Mouse (Mus musculus): Measurements from ENCODE around the gene Tekt4.

Tekt4 gene

GRCm38 (mm10) chr17:25454272-25454671 lies at the start of gene Tekt4:
TSS of gene Tekt4 (plus strand) at chr17:25454615.
- DNase-seq (ENCODE audit: low read depth, low spot score): no peak

GRCm38 (mm10) chr17:25405224-25405895 lies 49.1 kb upstream of the Tekt4 start:
- no peak for DNase-seq (ENCODE audit: low read depth, low spot score)

GRCm38 (mm10) chr17:25406011-25406441 lies 48.4 kb upstream of the Tekt4 start:
- DNase-seq (ENCODE audit: low read depth, low spot score): no peak

DNA sequence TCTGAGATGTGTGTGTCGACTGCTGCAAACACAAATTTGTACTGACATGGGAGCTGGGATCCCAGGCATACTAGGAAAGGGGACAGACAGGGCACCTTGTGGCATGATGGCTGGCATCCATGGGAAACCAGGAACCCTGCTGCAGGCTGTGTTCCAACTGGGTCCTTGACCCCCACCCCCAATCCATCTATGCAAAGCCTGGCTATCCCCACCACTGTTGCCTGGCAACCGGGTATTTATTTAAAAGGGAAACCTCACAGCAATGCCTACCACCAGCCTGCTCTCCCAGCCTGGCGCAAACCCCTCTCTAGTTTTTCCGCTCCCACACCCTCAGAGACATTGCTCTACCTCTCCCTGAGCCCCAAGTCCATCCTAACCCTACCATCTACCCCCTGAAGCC lies 47.1 kb upstream of the Tekt4 start:
- DNase-seq (ENCODE audit: low read depth, low spot score): no peak

DNA sequence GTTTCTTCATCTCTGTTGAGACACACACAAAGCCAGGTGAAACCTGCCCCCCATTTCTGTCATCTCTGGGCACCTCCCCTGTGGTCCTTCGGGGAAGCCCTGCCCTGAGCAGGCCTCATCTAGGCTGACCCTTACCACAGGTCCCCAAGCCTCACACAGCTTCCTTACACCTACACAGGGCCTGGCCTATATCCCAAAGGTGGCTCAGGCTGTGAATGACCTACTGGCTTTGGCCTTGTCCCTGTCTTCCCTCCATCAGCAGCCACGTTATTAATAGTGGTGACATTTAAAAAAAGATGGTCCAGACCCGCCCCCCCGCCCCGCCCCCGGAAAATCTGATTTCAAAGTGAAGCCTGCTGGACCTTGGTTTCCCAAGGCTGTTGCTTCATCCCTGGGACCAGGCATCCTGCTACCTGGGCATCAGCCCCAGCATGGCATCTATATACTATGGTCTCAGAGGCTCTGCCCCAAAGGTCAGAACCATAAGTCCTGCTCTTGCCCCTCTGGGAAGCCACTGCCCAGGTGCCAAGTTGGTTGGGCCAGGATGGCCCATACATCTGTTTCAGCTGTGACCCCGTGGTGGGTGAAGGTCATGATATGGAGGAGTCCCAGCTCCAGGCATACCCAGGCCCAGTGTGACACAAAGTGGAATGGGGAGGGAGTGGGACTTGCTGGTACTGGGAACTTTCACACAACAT lies 46.0 kb upstream of the Tekt4 start:
- DNase-seq (ENCODE audit: low read depth, low spot score): no peak

DNA sequence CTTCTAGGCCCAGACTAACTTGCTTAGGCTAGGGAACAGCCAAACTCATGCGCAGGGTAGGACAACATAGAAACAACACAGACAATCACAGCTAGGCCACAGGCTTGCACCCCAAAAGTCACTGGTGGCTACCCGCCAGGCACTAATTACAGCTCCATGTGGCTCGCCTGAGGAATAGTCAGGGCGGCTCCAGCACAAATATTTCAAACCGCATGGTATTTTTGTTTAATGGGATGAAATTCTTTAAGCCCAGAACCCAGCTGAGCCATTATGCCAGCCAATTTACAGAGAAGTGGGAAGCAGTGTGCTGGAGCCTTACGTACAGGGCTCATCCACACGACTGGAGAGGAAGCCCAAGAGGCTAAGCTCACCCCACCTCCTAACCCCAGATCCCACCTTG lies 44.8 kb upstream of the Tekt4 start:
- DNase-seq (ENCODE audit: low read depth, low spot score): no peak

DNA sequence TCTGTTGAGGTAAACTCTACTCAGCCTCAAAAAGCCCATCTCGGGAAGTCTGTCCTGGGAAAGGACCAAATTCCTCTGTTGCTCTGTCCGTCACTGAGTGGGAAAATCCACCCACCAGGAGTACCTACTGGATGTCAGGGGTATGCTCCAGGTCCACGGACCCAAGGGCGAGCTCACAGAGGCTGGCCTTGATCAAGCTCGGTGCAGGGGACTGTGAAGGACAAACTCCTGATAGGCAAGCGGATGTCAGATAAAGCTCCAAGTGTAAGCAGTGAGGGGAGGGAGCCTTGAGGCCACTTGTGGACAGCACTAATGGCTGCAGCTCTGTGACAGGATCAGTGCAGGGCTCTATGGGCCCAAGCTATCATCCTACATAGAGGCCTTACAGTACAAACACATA lies 44.2 kb upstream of the Tekt4 start:
- DNase-seq (ENCODE audit: low read depth, low spot score): no peak

- no peak for DNase-seq (ENCODE audit: low read depth, low spot score)
These were observed 43.6 kb upstream of the Tekt4 start for GRCm38 (mm10) chr17:25410786-25411185.

- no peak for DNase-seq (ENCODE audit: low read depth, low spot score)
These were observed 43.2 kb upstream of the Tekt4 start for GRCm38 (mm10) chr17:25411251-25411650.

DNA sequence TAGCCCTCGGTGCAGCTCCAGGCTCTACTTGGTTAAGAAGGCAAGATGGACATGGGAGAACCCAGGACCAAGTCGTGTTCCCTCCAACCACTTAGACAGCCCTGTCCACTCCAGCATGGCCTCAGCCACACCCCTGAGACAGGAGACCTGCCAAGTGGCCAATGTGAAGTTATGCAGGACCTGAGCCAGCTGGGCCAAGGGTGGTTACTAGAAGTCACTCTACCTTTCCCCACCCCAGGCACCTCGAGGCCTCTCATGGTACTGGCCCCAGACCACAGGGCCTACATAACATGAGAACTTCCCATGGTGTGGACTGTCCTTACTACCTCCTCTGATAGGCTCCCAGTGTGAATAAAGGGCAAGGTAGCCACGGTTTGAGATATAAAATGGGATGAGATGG lies 40.2 kb upstream of the Tekt4 start:
- DNase-seq (ENCODE audit: low read depth, low spot score): no peak

DNA sequence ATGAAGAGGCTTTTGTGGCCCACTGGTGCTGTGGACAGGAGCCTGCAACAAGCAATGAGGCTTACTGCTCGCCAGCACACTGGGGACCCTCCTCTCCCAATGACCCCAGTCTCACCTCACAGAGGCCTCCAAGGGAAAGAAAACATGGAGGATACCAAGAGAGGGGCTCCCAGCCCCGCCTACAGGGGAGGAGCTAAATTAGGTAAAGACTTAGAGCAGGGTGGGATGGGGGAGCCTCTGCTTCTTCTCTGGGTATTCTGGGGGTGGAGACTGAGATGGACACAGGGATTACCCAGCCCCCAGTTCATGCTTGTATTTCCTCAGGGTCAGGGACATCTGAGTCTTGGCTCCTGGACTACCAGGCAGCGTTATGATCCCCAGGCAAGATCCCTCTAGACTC lies 39.5 kb upstream of the Tekt4 start:
- no peak for DNase-seq (ENCODE audit: low read depth, low spot score)

DNA sequence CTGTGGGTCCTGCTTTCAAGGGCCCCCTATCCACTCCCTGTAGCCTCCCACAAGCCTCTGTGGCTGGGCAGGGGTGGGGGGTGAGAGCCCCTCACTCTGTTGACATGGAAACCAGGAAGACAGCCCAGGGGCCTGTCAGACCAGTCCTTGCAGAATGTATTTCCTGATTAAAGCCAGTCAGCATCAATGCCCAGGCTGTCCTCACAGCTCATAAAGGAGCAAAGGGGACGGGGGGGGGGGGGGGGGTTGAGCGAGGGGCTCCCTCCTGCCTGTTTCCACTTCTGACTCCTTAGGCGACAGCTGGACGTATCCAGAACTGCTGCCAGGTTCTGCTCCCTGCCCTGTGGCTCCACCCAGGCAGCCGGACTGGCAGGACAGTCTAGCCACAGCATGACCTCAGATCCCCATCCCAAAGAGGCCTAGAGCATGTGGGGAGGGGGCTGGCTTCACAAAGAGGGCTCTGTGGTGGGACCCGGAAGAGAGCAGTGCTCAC lies 38.9 kb upstream of the Tekt4 start:
- no peak for DNase-seq (ENCODE audit: low read depth, low spot score)

- DNase-seq (ENCODE audit: low read depth, low spot score): no peak
These were observed 38.2 kb upstream of the Tekt4 start for GRCm38 (mm10) chr17:25416219-25416618.

DNA sequence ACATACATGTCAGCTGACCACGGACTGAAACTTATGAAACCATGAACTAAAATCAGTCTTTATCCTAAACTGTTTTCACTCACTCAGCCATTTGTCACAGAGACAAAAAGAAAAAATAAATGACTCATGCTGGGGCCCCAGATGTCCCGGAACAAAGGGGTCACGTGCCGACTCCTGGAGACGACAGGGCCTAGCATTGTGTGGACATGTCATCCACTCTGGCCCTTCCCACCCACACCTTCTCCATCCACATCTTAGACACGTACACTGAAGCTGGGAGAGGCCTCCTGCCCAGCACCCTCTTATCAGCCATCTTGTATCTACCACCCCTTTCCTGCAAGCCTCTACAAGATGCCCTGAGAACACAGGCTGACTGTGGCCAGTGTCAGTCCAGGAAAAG lies 36.4 kb upstream of the Tekt4 start:
- DNase-seq (ENCODE audit: low read depth, low spot score): no peak

GRCm38 (mm10) chr17:25418926-25419325 lies 35.5 kb upstream of the Tekt4 start:
- DNase-seq (ENCODE audit: low read depth, low spot score): no peak

GRCm38 (mm10) chr17:25420998-25421397 lies 33.4 kb upstream of the Tekt4 start:
- no peak for DNase-seq (ENCODE audit: low read depth, low spot score)

- no peak for DNase-seq (ENCODE audit: low read depth, low spot score)
These were observed 29.8 kb upstream of the Tekt4 start for GRCm38 (mm10) chr17:25424526-25425080.

GRCm38 (mm10) chr17:25425996-25426395 lies 28.4 kb upstream of the Tekt4 start:
- no peak for DNase-seq (ENCODE audit: low read depth, low spot score)

DNA sequence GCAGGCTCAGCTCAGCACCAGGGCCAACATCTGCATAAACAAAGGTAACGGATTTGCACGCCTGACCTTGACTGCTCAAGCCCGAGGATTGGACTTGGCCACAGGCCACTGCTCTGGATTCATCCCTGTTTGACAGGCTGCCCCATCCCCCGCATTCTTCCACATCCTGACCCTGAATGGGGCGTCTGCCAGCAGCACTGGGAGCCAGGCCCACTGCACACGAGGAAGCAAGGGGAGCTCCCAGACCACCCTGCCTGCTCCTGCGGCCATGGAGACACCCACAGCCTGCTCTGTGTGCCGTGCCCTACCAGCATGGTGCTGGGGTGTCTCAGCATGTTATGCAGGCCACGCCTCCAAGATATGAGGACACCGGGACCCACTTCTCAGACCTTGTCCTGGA lies 27.0 kb upstream of the Tekt4 start:
- DNase-seq (ENCODE audit: low read depth, low spot score): no peak

DNA sequence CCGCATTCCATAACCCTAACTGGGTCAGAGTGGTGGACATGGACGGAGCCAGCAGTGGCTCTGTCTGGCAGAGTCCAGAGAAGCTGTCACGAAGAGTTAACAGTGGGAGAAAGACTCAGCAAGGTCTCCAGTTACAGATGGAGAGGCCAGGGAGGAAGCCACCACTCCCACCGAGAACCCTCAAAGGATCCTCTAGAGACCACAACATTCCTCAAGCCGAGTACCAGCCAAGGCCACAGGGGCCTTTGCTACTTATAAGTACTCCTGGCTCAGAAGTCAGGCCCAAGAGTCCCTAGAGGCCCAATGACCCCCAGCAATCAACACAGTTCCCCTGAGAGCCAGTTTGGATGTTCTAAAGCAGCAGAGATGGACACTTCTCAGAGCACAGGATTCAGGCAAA lies 25.2 kb upstream of the Tekt4 start:
- no peak for DNase-seq (ENCODE audit: low read depth, low spot score)

DNA sequence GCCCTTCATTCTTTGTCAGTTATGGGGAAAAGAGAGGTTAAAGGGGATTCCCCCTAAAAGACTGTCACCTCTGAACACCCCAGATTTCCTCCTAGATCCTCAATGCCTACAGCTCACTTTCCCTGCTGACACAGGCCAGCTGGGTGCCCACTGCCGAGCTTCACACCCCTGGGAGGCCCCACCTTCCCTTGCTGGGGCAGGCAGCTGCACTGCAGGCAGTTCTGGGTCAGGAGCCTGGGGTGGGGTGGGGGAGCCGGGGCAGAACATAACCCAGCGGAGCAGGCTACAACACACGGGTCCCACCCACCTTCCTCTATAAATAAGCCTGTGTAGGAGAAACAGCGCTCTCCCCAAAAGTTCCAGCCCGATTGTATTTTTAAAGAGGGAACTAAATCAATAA lies 24.5 kb upstream of the Tekt4 start:
- DNase-seq (ENCODE audit: low read depth, low spot score): no peak

GRCm38 (mm10) chr17:25430534-25430933 lies 23.9 kb upstream of the Tekt4 start:
- DNase-seq (ENCODE audit: low read depth, low spot score): no peak
